Mouse (Mus musculus): ENCODE data around the gene Lmo4.

GRCm38 (mm10) chr3:144148234-144148633 lies 56.8 kb downstream of the Lmo4 start:
- TF ChIP-seq CTCF (IDR thresholded peaks at IDR 0.05; ENCODE audit: low read depth) (no peak), EP300 (IDR thresholded peaks at IDR 0.05; ENCODE audit: low read depth) (no peak)

Measured in heart, postnatal 0 days (tissue).